Mouse (Mus musculus): ENCODE measurements around the gene Tert. TPM values are rescaled to one million over a fixed set of nuclear protein-coding genes. Genes with fewer than 3 reads are reported as not detected.

Tert gene
- polyA plus RNA-seq, 2 experiments from 2014 or later = 2.8 to 3.6 TPM

- no peak for ATAC-seq
These were observed 51.1 kb downstream of the Tert start, which contains the start of gene Slc6a18 for GRCm38 (mm10) chr13:73677853-73678252. Slc6a18 (minus strand) TSS chr13:73678023.

DNA sequence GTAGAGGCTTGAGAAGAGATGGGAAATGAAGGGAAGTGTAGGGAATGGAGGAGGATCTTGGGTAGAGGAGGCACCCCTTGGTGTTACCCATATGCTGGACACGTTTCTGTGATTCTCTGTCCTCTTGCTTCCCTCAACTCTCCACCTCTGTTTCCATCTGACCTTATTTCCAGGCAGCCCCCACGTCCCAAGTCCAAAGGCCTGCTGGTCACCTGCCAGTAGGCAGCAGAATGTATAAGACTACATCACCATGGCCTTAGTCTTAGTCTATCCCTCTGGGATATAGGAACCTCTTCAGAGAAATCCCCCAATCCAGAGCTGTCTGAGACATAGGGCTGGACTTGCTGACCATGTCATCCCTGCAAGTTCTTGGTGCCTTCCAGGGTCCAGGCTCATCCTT lies 52.6 kb downstream of the Tert start:
- ATAC-seq = no peak

DNA sequence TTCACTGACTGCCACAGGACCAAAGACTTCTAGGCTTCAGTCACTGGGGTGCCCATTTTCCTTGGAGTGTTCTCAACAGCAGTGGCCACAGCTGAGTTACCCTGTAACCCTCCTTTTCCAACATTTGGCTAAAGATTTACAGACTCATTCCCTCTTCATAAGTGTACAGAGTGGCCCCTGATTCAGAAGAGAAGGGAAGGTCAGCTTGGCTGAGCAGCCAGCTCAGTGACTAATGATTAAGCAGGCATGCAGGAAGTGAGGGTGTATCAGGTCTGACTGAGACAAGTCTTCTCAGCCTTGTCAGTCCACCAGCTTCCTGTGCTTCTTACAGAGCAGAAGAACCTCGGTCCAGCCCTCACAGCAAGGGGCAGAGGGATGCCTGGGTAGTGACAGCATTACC lies 53.7 kb downstream of the Tert start:
- ATAC-seq = no peak

DNA sequence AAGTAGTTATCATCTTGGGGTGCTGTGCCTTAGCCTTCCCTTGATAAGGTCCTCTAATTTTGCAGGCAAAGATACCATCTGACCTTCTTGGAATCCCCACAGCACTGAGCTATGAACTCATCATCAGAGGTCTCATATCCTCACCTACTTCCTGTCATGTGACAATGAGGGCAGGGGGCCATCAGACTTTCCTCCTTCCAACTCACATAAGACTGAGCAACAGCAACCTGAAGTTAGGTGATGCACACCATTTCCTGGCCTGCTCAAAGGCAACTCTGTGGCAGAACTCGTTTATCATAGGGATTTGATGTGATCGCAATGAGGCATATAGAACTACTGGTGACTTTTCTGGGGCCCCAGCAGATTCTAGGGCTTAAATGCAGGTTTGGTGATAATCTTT lies 55.5 kb downstream of the Tert start:
- ATAC-seq = peak; percentile 58

GRCm38 (mm10) chr13:73683682-73684081 lies 57.0 kb downstream of the Tert start:
- no peak for ATAC-seq

DNA sequence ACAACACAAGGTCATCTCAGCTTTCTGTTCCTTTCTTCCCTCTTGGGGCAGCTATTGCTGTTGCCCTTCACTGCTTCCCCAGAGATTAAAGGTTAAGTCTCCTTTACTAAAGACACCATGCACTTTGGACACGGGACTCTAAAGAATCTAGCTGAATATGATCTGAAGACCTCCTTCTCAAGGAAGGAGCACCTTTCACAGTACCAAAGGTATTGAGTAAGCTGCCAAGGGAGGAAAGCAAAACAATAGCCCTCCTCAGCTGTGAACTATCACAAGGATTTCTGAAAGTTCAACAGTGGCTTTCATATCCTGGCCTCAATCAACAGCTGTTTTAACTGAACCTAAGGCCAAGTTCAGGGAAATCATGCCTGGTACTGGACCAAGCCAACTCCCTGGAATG lies 57.7 kb downstream of the Tert start:
- no peak for ATAC-seq

DNA sequence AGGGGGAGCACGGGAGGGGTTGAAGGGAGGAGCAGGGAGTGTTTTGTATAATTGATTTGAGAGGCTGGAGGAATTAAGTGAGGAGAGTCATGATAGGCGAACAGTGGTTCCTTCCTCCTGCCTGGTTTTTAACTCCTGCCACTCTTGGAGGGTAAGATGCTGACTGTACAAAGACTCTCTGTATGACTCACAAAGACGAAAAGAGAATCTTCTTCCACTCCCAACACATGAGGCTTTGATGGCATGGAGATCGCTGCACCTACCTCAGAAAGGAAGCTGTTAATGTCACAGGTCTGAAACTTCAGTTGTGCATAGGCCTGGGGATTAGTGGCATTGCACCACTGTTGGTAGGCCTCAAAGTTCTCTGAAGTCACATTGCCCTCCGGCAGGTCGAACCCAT lies 58.8 kb downstream of the Tert start:
- peak; percentile 56 for ATAC-seq

GRCm38 (mm10) chr13:73687601-73688000 lies 60.9 kb downstream of the Tert start:
- no peak for ATAC-seq

- ATAC-seq = no peak
These were observed 62.2 kb downstream of the Tert start for GRCm38 (mm10) chr13:73688934-73689333.

DNA sequence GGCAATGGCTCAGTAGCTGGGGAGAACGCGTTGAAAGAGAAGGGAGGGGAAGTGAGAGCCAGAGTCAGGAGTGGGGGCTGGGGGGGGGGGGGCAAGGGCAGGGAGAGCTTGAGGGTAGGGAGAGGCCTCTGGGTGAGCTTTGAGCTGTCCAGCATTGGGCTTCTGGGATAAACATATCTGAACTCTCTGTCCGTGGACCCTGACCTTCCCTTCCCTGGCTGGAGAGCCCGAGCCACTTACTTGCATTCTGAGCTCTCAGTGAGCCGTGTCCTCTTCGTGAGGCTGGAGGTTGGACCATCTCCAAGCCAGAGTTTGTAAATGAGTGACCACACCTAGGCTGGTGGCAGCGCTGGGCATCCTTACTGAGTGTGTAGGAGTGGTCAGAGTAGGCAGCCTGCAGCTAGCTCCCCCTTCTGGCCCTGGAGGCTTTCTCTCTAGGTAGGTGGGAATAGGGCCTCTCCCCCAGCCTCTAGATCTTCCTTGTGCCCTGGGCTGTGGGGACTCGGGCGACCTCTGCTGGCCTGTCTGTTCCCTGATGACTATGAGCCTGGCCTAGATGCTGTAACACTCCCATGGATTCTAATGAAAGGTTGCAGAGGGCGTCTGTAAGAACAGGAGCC lies 65.6 kb downstream of the Tert start:
- peak; percentile 71 for ATAC-seq

DNA sequence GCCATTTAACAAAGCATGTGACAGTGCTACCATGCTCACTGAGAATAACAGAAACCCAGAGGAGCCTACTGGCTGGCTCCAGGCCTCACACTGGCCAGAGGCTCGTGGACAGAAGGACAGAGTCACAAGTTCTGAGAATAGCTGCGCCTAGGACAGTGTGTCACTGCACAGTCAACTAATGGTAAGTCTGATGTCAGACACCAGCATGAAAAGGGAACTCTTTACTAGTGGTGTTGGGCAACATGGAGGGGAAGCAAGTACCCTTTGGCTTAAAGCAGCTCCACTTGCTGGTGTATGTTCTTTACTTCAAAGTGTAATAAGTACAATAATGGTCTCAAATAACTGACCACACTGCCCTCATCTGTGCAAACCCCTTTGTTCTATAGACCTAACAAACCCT lies 66.6 kb downstream of the Tert start:
- ATAC-seq = no peak

DNA sequence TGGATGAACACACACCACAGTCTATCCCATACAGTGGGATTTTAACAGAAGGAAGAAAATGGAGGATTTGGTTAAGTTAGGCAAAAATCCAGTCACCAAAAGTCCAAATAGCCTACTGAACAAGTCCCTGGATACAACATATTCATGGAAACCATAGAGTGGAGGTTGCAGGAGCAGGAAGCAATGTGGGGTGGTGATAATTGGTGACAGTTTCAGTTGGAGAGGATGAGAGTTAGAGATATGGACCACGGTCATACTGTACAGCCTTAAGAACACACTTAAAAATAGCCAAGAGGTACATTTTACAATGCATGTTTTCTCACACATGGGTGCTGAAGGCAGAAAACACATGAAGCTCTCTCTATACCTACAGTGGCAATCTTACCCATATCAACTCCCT lies 68.3 kb downstream of the Tert start:
- ATAC-seq = no peak

DNA sequence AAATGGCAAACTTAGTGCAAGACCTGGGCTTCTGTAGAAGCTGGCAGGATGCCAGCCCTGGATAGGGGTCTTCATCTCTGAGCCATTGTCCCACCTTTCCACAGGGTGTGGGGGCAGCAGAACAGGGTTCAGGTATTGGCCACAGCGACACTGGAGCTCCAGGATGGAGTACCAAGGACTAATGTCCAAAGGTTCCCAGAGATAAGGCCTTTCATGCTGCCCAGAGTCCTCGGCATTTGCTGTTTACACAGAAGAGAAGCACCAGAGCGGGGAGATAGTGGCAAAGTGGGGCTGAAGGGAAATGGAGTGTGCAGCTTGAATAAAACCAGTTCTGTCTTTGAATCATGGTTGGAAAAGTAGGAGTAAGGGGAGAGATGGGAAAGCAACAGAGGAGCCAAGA lies 69.8 kb downstream of the Tert start:
- no peak for ATAC-seq

Other genes starting within 250 kb of the Tert start
- 10 to 100 TPM; 29.0 to 34.0 TPM for gene Lpcat1, start 159.7 kb upstream of the Tert start, polyA plus RNA-seq (2017; shearing (Covaris generic))
- not detected for gene Slc6a3, start 90.2 kb upstream of the Tert start, polyA plus RNA-seq (2017; shearing (Covaris generic))
- gene Clptm1l, start 22.9 kb upstream of the Tert start, polyA plus RNA-seq (2017; shearing (Covaris generic)) = 10 to 100 TPM; 19.1 to 44.9 TPM
- not detected for gene Slc6a18, start 51.1 kb downstream of the Tert start, polyA plus RNA-seq (2017; shearing (Covaris generic))
- gene Slc6a19, start 78.0 kb downstream of the Tert start, polyA plus RNA-seq (2017; shearing (Covaris generic)) = not detected
- gene Slc12a7, start 106.2 kb downstream of the Tert start, polyA plus RNA-seq (2017; shearing (Covaris generic)) = 10 to 100 TPM; 37.2 to 50.1 TPM
- gene Nkd2, start 220.7 kb downstream of the Tert start, polyA plus RNA-seq (2017; shearing (Covaris generic)) = under 1 TPM; 0.14 to 0.38 TPM